In the genomic region with DNA sequence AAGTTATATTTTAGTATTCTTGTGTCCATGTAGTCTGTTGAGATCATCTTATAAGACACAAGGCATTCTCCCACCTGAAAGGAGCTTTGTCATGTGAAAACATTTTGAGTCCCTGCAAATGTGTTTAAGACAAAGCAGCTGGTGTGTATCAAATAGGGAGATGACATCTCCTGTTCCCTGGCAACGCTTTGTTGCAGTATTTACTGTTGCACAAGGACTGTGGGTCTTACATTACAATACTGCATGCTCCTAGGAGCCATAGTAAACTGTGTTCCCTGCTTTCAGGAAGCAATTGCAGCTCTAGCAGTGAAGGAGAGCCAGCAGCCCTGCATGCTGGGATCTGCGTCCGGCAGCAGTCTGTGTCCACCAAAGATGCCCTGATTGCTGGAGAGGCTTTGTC, we compare ENCODE assay signal across 14 mouse cellular contexts.
DNase-seq lines count a peak whose midpoint lies in the region; ATAC-seq and TF ChIP-seq lines count a peak whose summit lies in the region.
"Had no signal": no experiment of that assay in that cellular context is flagged by ENCODE, and none has a peak within 500 bp of the region (broad histone marks: within the 10 kb centered on the region; RNA-seq: fewer than 3 reads in every experiment).

No protein-coding gene starts in this region.

- DNase-seq in forebrain, embryonic 10.5 days (ENCODE audit: extremely low spot score, low spot score), result no peak
- DNase-seq in layer of hippocampus, adult 9-10 months (ENCODE audit: low spot score), result peak; percentile 26
- no peak for DNase-seq in layer of hippocampus, postnatal 10 days (ENCODE audit: low spot score in 2 of 2)
- peak; percentile 53 for DNase-seq in lung, postnatal 10 days
- no peak for DNase-seq in liver
- DNase-seq: cerebellum, adult 9-10 months; kidney, adult 11 months; kidney, postnatal 14 days had no signal

- H3K9ac ChIP-seq in forebrain, embryonic 15.5 days (replicated peaks), result no peak overlapping the region
- H3K9ac ChIP-seq: hindbrain, embryonic 14.5 days; limb, embryonic 15.5 days had no signal

- no peaks in the 10 kb centered on the region for H3K9me3 ChIP-seq in forebrain, embryonic 15.5 days
- H3K9me3 ChIP-seq in forebrain, embryonic 10.5 days, result no peaks in the 10 kb centered on the region; the same call in 1 of the 2 replicates
- H3K9me3 ChIP-seq: limb, embryonic 15.5 days; midbrain, embryonic 10.5 days had no signal

- no peak for TF ChIP-seq CTCF in cortical plate, adult 2 months (IDR thresholded peaks at IDR 0.05; ENCODE audit: extremely low read depth, insufficient read depth, low read length)

- WGBS in forebrain, embryonic 15.5 days, result 83% methylated on average over 3 of the region's 3 CpGs
- WGBS in forebrain, embryonic 10.5 days, result 95% methylated on average over 3 of the region's 3 CpGs

- no peak overlapping the region for H3K4me2 ChIP-seq in forebrain, embryonic 15.5 days (replicated peaks)
- H3K4me2 ChIP-seq: hindbrain, embryonic 14.5 days; limb, embryonic 15.5 days had no signal

- ATAC-seq in forebrain, embryonic 15.5 days (replicated peaks), result no peak
- ATAC-seq in inflammation-experienced regulatory T-cells, adult 6 months, result no peak

- H3K27me3 ChIP-seq in forebrain, embryonic 15.5 days, result no peaks in the 10 kb centered on the region
- no peaks in the 10 kb centered on the region for H3K27me3 ChIP-seq in forebrain, embryonic 10.5 days (ENCODE audit: poor library complexity, severe bottlenecking)
- H3K27me3 ChIP-seq: limb, embryonic 15.5 days had no signal

- no peaks in the 10 kb centered on the region for H3K4me1 ChIP-seq in forebrain, embryonic 15.5 days
- H3K4me1 ChIP-seq in forebrain, embryonic 10.5 days, result no peaks in the 10 kb centered on the region
- peaks cover 3% of the 10 kb centered on the region; the same call in 1 of the 2 replicates for H3K4me1 ChIP-seq in cortical plate, adult 2 months (ENCODE audit: control insufficient read depth, insufficient read depth, low read length)
- H3K4me1 ChIP-seq: limb, embryonic 15.5 days; midbrain, embryonic 10.5 days had no signal

- H3K4me3 ChIP-seq in forebrain, embryonic 15.5 days, result no peak overlapping the region
- H3K4me3 ChIP-seq in forebrain, embryonic 10.5 days, result no peak overlapping the region
- H3K4me3 ChIP-seq in cortical plate, adult 2 months (ENCODE audit: insufficient read depth, low read length), result no peak overlapping the region
- H3K4me3 ChIP-seq: limb, embryonic 15.5 days; midbrain, embryonic 10.5 days had no signal

- peaks cover 67% of the 10 kb centered on the region for H3K36me3 ChIP-seq in forebrain, embryonic 15.5 days
- peaks cover 78% of the 10 kb centered on the region for H3K36me3 ChIP-seq in forebrain, embryonic 10.5 days (replicated peaks)

- TF ChIP-seq POLR2A in cortical plate, adult 2 months (IDR thresholded peaks at IDR 0.05; ENCODE audit: extremely low read depth, insufficient read depth, low read length), result no peak

- peak overlapping the region; percentile 38; the same call in 1 of the 2 replicates for H3K27ac ChIP-seq in forebrain, embryonic 15.5 days (replicated peaks)
- H3K27ac ChIP-seq in forebrain, embryonic 10.5 days, result no peak overlapping the region
- peak overlapping the region; percentile 88 for H3K27ac ChIP-seq in cortical plate, adult 2 months (ENCODE audit: insufficient read depth, low read length)
- H3K27ac ChIP-seq: hindbrain, embryonic 14.5 days; limb, embryonic 15.5 days; midbrain, embryonic 10.5 days had no signal

Comparison
In these comparisons a context has a peak if more than half of its experiments do, and no peak if none do; other contexts are left out.
1. DNase-seq: peak in layer of hippocampus, adult 9-10 months (single experiment) and lung, postnatal 10 days (single experiment); none in forebrain, embryonic 10.5 days (single experiment), layer of hippocampus, postnatal 10 days (0 of 2) and liver (single experiment).